Mouse (Mus musculus): ENCODE results near the gene Ackr1.

DNA sequence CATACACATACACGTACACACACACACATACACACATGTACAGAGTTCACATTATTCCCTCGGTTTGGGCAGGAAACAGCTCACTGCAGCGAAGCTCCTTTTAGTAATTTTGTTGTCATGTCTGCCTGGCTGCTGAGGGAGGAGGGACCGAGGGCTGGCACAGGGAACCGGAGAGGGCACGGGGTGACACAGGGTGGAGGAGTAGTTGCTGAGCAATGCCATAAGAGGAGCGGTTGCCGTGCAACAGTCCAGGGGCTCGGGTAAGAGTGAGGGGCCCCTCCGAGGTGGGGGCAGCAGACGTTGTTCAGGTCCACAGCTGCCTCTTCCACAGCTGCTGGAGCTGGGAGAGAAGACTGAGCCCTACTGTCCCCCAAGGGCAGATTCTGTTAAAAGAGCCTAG, 2.4 kb upstream of the Ackr1 start:
- TF ChIP-seq POLR2A (IDR thresholded peaks at IDR 0.05; ENCODE audit: extremely low read depth, insufficient read depth, low read length) (no peak), CTCF (IDR thresholded peaks at IDR 0.05; ENCODE audit: low read depth, low read length) (no peak)
